In the genomic region with DNA sequence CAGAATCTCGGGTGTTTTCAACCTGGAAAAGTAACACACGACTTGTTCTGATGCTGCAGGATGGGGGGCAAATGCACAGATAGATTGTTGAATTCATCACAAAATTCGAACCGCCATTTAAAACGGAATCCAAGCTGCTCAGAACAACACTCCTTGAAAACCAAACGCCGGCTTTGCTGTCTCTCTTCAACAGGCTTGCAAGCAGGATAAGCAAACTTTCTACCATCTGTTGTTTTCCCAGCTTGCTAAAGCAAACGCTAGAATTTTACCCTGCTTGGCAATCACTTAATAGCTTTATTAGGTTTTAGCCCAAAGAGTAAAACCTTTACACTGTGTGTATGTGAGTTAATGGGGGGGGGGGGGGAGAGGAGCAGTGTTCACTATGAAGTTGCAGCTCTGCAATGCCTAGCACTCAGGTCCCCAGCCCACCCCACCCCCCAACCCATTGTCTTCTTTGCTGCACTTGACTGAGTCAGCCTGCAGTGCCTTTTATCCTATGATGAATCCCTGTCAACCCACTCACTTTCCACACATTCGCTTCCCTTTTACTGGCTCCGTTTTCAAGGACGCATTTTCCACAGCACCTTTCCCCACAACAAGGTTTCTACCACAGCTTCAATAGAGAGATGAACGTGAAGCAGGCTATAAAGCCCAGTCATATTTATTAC, we compare ENCODE assay signal across 19 mouse cellular contexts.
DNase-seq lines count a peak whose midpoint lies in the region; ATAC-seq and TF ChIP-seq lines count a peak whose summit lies in the region.
"Had no signal": no experiment of that assay in that cellular context is flagged by ENCODE, and none has a peak within 500 bp of the region (broad histone marks: within the 10 kb centered on the region; RNA-seq: fewer than 3 reads in every experiment).

No protein-coding gene starts in this region.

- no peak overlapping the region for H3K4me2 ChIP-seq in hindbrain, embryonic 11.5 days (replicated peaks; ENCODE audit: low read depth, low read length)
- no peak overlapping the region for H3K4me2 ChIP-seq in hindbrain, embryonic 16.5 days (ENCODE audit: low read length)
- H3K4me2 ChIP-seq: heart, embryonic 15.5 days; intestine, embryonic 15.5 days; limb, embryonic 15.5 days had no signal

- no peak overlapping the region for H3K4me3 ChIP-seq in hindbrain, embryonic 11.5 days (ENCODE audit: low read depth, low read length)
- H3K4me3 ChIP-seq in hindbrain, embryonic 16.5 days (ENCODE audit: low read length), result no peak overlapping the region
- H3K4me3 ChIP-seq in layer of hippocampus, adult 2 months, result no peak overlapping the region
- H3K4me3 ChIP-seq: heart, adult 2 months; heart, embryonic 15.5 days; intestine, embryonic 15.5 days; limb, embryonic 15.5 days had no signal

- WGBS in hindbrain, embryonic 11.5 days, result 65% methylated on average over 12 of the region's 12 CpGs
- 51% methylated on average over 12 of the region's 12 CpGs for WGBS in hindbrain, embryonic 16.5 days

- ATAC-seq in hindbrain, embryonic 11.5 days (ENCODE audit: low FRiP score), result peak; percentile 45; the same call in 1 of the 2 replicates
- ATAC-seq in hindbrain, embryonic 16.5 days, result no peak
- ATAC-seq: intestine, embryonic 15.5 days; lung, postnatal 0 days had no signal

- no peak for TF ChIP-seq CTCF in layer of hippocampus, adult 2 months (conservative IDR thresholded peaks at IDR 0.05)

- no peaks in the 10 kb centered on the region for H3K9me3 ChIP-seq in hindbrain, embryonic 11.5 days (ENCODE audit: control insufficient read depth, low read length)
- H3K9me3 ChIP-seq in hindbrain, embryonic 16.5 days (ENCODE audit: control insufficient read depth, low read length), result no peaks in the 10 kb centered on the region
- H3K9me3 ChIP-seq: heart, embryonic 15.5 days; intestine, embryonic 15.5 days; limb, embryonic 15.5 days had no signal

- DNase-seq in hindbrain, embryonic 11.5 days (ENCODE audit: low spot score), result no peak
- DNase-seq in right cerebral cortex, postnatal 10 days (ENCODE audit: low spot score in 2 of 2), result peak; percentile 24 to 35
- DNase-seq in right cerebral cortex, postnatal 36 days (ENCODE audit: low spot score in 2 of 2), result no peak
- peak; percentile 35 to 44 for DNase-seq in layer of hippocampus, adult 2 months (ENCODE audit: low spot score in 2 of 2)
- DNase-seq in ovary, adult 18-20 months (ENCODE audit: low spot score), result no peak
- no peak for DNase-seq in spleen, postnatal 10 days (ENCODE audit: low spot score in 2 of 2)
- DNase-seq in cerebellum, postnatal 14 days, result no peak
- DNase-seq: cerebellum, adult 11 months; cerebellum, postnatal 25 days; embryo, embryonic 11 days; gastrocnemius, postnatal 25 days; heart, adult 2 months; kidney, adult 9 months; kidney, postnatal 25 days had no signal

- no peaks in the 10 kb centered on the region for H3K27me3 ChIP-seq in hindbrain, embryonic 11.5 days (ENCODE audit: control insufficient read depth, insufficient read depth, low read length)
- H3K27me3 ChIP-seq in hindbrain, embryonic 16.5 days (replicated peaks; ENCODE audit: control insufficient read depth, insufficient read depth, low read length), result no peaks in the 10 kb centered on the region
- H3K27me3 ChIP-seq: heart, embryonic 15.5 days; intestine, embryonic 15.5 days; limb, embryonic 15.5 days had no signal

- no peak overlapping the region for H3K9ac ChIP-seq in hindbrain, embryonic 11.5 days (ENCODE audit: low read depth, low read length)
- no peak overlapping the region for H3K9ac ChIP-seq in hindbrain, embryonic 16.5 days (ENCODE audit: low read depth, low read length)
- H3K9ac ChIP-seq: heart, embryonic 15.5 days; intestine, embryonic 15.5 days; limb, embryonic 15.5 days had no signal

- no peaks in the 10 kb centered on the region for H3K4me1 ChIP-seq in hindbrain, embryonic 11.5 days (replicated peaks; ENCODE audit: control insufficient read depth, insufficient read depth, low read length)
- no peaks in the 10 kb centered on the region for H3K4me1 ChIP-seq in hindbrain, embryonic 16.5 days (ENCODE audit: control insufficient read depth, insufficient read depth, low read depth, low read length)
- H3K4me1 ChIP-seq: heart, embryonic 15.5 days; intestine, embryonic 15.5 days; limb, embryonic 15.5 days had no signal

- H3K27ac ChIP-seq in hindbrain, embryonic 11.5 days (ENCODE audit: low read depth, low read length), result no peak overlapping the region
- H3K27ac ChIP-seq in hindbrain, embryonic 16.5 days (ENCODE audit: low read depth, low read length), result no peak overlapping the region
- no peak overlapping the region for H3K27ac ChIP-seq in layer of hippocampus, adult 2 months
- H3K27ac ChIP-seq: heart, adult 2 months; heart, embryonic 15.5 days; intestine, embryonic 15.5 days; limb, embryonic 15.5 days had no signal

- no peaks in the 10 kb centered on the region for H3K36me3 ChIP-seq in hindbrain, embryonic 11.5 days (ENCODE audit: control insufficient read depth, insufficient read depth, low read length)
- H3K36me3 ChIP-seq in hindbrain, embryonic 16.5 days (ENCODE audit: control insufficient read depth, insufficient read depth, low read length), result no peaks in the 10 kb centered on the region
- H3K36me3 ChIP-seq: heart, embryonic 15.5 days; intestine, embryonic 15.5 days; limb, embryonic 15.5 days had no signal

Comparison
In these comparisons a context has a peak if more than half of its experiments do, and no peak if none do; other contexts are left out.
1. DNase-seq: peak in right cerebral cortex, postnatal 10 days (2 of 2) and layer of hippocampus, adult 2 months (2 of 2); none in hindbrain, embryonic 11.5 days (single experiment), right cerebral cortex, postnatal 36 days (0 of 2), ovary, adult 18-20 months (single experiment), spleen, postnatal 10 days (0 of 2) and cerebellum, postnatal 14 days (0 of 2).